Mouse (Mus musculus) kidney, embryonic 14.5 days (tissue): ENCODE data around the gene Psma7. TPM values are rescaled to one million over a fixed set of nuclear protein-coding genes. Genes with fewer than 3 reads are reported as not detected.

Experiments
- ATAC-seq: fragments of 200-750 bp; cut with Nextera tagmentation; 2 replicates; pipeline ENCODE4 v1.8.0; 2017; ENCODE audit warnings: moderate number of reproducible peaks, mild to moderate bottlenecking, moderate TSS enrichment, moderate library complexity; ENCODE audit not compliant: low FRiP score, low TSS enrichment
- H3K27ac ChIP-seq: fragments of 300-500 bp; sonication (generic); 2 replicates; pipeline ENCODE4 v1.5.1; 2014; ENCODE audit warnings: low read depth, mild to moderate bottlenecking, low read length, moderate library complexity, mixed read lengths
- H3K27me3 ChIP-seq: fragments of 300-500 bp; sonication (generic); 2 replicates; pipeline ENCODE4 v1.6.1; 2014; ENCODE audit warnings: mild to moderate bottlenecking, low read length; ENCODE audit not compliant: control insufficient read depth, insufficient read depth
- H3K36me3 ChIP-seq: fragments of 300-500 bp; sonication (generic); 2 replicates; pipeline ENCODE4 v1.6.1; 2014; ENCODE audit warnings: low read length, mixed read lengths; ENCODE audit not compliant: control insufficient read depth, insufficient read depth
- H3K4me1 ChIP-seq: fragments of 300-500 bp; sonication (generic); 2 replicates; pipeline ENCODE4 v1.6.1; 2014; ENCODE audit warnings: low read length, mixed read lengths; ENCODE audit not compliant: control insufficient read depth, insufficient read depth
- H3K4me2 ChIP-seq: fragments of 300-500 bp; sonication (generic); replicated peaks from 2 replicates; pipeline ENCODE4 v1.6.1; 2014; ENCODE audit warnings: low read depth, mild to moderate bottlenecking, low read length
- H3K4me3 ChIP-seq: fragments of 300-500 bp; sonication (generic); 2 replicates; pipeline ENCODE4 v1.5.1; 2014; ENCODE audit warnings: mild to moderate bottlenecking, low read length
- H3K9ac ChIP-seq: fragments of 300-500 bp; sonication (generic); 2 replicates; pipeline ENCODE4 v1.6.1; 2014; ENCODE audit warnings: low read depth, mild to moderate bottlenecking, low read length, moderate library complexity
- H3K9me3 ChIP-seq: fragments of 300-500 bp; sonication (generic); 2 replicates; pipeline ENCODE4 v1.6.1; 2016; ENCODE audit warnings: low read length; ENCODE audit not compliant: control insufficient read depth
- WGBS: fragments of 180-500 bp; shearing (Covaris S2); extraction: QIAGEN DNeasy Blood & Tissue Kit; methylation state at CpG from one replicate; pipeline ENCODE4 v1.1.7; 2014; 5-methylcytosine and 5-hydroxymethylcytosine counted together
- polyA plus RNA-seq: library from polyadenylated mRNA; unstranded; fragments of >200 nt; fragmentation: Nextera tagmentation; extraction: Ambion mirVana; gene quantifications from 2 replicates; pipeline ENCODE4 v1.2.1, GENCODE M21; 2014

Psma7 gene
- polyA plus RNA-seq, 1 experiment from 2014 or later, result 771 TPM

DNA sequence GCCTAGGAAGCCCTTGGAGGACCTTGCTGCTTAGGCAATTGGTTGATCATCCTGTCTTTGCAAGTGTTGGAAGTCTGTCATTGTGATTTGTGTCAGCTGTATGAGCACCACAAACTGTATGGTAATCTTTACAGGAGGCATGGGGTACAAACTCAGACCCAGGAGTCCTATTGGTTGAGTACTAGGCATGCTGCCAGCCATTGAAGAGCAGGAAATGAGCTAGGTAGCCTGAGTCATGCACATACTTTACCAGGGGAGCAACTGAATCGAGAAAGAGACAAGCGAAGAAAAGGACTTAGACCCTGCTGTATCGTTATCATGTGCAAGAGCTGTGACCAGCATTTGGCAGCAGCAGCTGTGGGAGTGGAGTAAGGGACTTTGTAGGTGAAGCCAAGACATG, 9.3 kb downstream of the Psma7 start:
- Histone ChIP-seq H3K36me3 (peaks cover 98% of the 10 kb centered on the region), H3K27ac (no peak overlapping the region), H3K4me1 (peaks cover 6% of the 10 kb centered on the region; the same call in 1 of the 2 replicates), H3K9me3 (no peaks in the 10 kb centered on the region), H3K4me3 (no peak overlapping the region), H3K27me3 (no peaks in the 10 kb centered on the region), H3K4me2 (no peak overlapping the region), H3K9ac (no peak overlapping the region)
- 76% methylated on average over 3 of the region's 3 CpGs for WGBS
- ATAC-seq, result no peak

GRCm38 (mm10) chr2:180031270-180031669, 11.0 kb downstream of the Psma7 start:
- H3K27ac ChIP-seq, result no peak overlapping the region
- 77% methylated on average over 6 of the region's 6 CpGs for WGBS
- peaks cover 23% of the 10 kb centered on the region for H3K4me1 ChIP-seq
- no peak overlapping the region for H3K4me3 ChIP-seq
- H3K36me3 ChIP-seq, result peaks cover 92% of the 10 kb centered on the region
- no peak overlapping the region for H3K4me2 ChIP-seq
- ATAC-seq, result no peak
- H3K9ac ChIP-seq, result no peak overlapping the region
- H3K27me3 ChIP-seq, result no peaks in the 10 kb centered on the region
- H3K9me3 ChIP-seq, result no peaks in the 10 kb centered on the region

DNA sequence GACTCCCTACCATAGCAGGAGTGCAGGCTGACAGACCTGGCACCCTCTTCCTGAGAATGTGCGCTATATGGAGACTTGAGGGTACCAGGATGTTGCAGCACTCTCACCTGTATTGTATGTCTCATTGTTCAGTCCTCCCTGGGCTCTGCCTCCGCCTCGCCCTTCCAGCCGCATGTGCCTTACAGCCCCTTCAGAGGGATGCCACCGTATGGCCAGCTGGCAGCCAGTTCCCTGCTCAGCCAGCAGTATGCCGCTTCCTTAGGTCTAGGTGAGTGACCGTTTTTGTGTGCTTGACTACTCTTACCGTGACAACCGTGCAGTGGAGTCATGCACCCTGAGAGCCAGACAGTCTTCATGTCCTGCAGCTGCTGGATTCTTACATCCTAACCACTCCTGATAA, 14.5 kb downstream of the Psma7 start:
- H3K4me1 ChIP-seq, result peaks cover 27% of the 10 kb centered on the region
- peak overlapping the region; percentile 60 for H3K4me2 ChIP-seq
- no peak for ATAC-seq
- H3K27me3 ChIP-seq, result peaks cover 2% of the 10 kb centered on the region; the same call in 1 of the 2 replicates
- peak overlapping the region; percentile 96; the same call in 1 of the 2 replicates for H3K4me3 ChIP-seq
- H3K9me3 ChIP-seq, result no peaks in the 10 kb centered on the region
- peak overlapping the region; percentile 96; the same call in 1 of the 2 replicates for H3K9ac ChIP-seq
- WGBS, result 57% methylated on average over 9 of the region's 9 CpGs
- no peak overlapping the region for H3K27ac ChIP-seq
- peaks cover 57% of the 10 kb centered on the region for H3K36me3 ChIP-seq

DNA sequence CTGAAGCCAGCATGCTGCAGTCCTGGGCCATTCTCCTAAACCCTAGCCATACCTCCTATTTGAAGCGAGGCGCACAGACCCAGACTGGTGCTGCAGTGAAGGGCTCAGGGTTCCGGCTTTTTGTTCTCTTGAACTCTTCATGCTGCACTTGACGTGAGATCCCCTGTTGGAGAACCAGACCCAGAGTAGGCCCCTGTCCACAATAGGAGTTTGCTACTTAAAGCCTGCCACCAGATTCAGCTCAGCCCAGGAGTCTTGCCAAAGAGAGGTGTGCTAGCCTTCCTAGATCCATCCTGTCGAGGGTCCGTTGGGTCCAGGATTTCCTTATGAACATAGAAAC, 16.4 kb downstream of the Psma7 start:
- H3K9ac ChIP-seq, result peak overlapping the region; percentile 96
- peak overlapping the region; percentile 90; the same call in 1 of the 2 replicates for H3K27ac ChIP-seq
- H3K4me2 ChIP-seq, result peak overlapping the region; percentile 60
- H3K9me3 ChIP-seq, result no peaks in the 10 kb centered on the region
- peaks cover 14% of the 10 kb centered on the region; the same call in 1 of the 2 replicates for H3K27me3 ChIP-seq
- H3K4me1 ChIP-seq, result peaks cover 27% of the 10 kb centered on the region
- no peak for ATAC-seq
- H3K4me3 ChIP-seq, result peak overlapping the region; percentile 96
- H3K36me3 ChIP-seq, result peaks cover 38% of the 10 kb centered on the region
- WGBS, result 7% methylated on average over 6 of the region's 6 CpGs

DNA sequence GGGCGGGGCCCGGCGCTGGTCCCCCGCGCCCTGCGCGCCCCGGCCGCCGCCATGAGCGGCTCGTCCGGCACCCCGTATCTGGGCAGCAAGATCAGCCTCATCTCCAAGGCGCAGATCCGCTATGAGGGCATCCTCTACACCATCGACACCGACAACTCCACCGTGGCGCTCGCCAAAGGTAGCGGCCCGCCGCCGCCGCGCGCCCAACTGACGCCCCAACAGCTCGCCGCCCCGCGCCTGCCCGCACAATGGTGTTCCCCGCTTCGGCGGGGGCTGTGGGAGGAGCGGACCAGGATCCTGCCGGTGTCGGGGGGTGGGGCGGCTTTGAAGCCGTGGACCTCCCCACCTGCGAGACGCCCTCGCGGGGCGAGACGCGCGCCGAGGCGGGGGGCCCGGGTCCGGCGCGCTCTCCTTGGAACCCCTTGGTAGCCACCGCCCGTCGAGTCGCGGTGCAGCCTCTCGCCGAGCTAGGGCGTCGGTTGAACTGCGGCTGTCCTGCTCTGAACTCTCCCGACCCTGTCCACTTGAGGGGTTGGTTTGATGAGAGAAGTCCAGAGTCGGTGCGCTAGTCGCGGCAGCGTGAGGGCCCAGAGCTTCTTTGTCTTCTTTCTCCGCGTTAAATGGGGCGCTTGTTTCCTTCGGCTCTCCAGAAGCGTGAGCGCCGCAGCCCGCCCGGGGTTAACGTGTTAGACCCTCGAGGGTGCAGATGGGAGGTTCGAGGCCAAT, 16.9 kb downstream of the Psma7 start:
- peak overlapping the region; percentile 60 for H3K4me2 ChIP-seq

GRCm38 (mm10) chr2:180024401-180025098, 17.7 kb downstream of the Psma7 start, which contains the start of gene Lsm14b:
TSS of gene Lsm14b (plus strand) at chr2:180024987.
- Histone ChIP-seq H3K4me3 (peak within 1 kb of the TSS; percentile 96), H3K9me3 (no peaks in the 10 kb centered on the region), H3K4me2 (peak within 1 kb of the TSS; percentile 60), H3K9ac (peak within 1 kb of the TSS; percentile 96), H3K27ac (peak within 1 kb of the TSS; percentile 90), H3K4me1 (peaks cover 27% of the 10 kb centered on the region), H3K27me3 (peaks cover 14% of the 10 kb centered on the region), H3K36me3 (peaks cover 27% of the 10 kb centered on the region)
- ATAC-seq, result peak; percentile 95
- WGBS, result under 1% methylated on average over 59 of the region's 80 CpGs

More for the DNA sequence above, 16.9 kb downstream of the Psma7 start:
- peaks cover 33% of the 10 kb centered on the region for H3K36me3 ChIP-seq
- peaks cover 27% of the 10 kb centered on the region for H3K4me1 ChIP-seq
- H3K27ac ChIP-seq, result peak overlapping the region; percentile 90
- peak overlapping the region; percentile 96 for H3K4me3 ChIP-seq
- H3K9me3 ChIP-seq, result no peaks in the 10 kb centered on the region
- peaks cover 14% of the 10 kb centered on the region; the same call in 1 of the 2 replicates for H3K27me3 ChIP-seq
- ATAC-seq, result peak; percentile 8
- under 1% methylated on average over 78 of the region's 84 CpGs for whole genome bisulfite sequencing
- peak overlapping the region; percentile 96 for H3K9ac ChIP-seq

DNA sequence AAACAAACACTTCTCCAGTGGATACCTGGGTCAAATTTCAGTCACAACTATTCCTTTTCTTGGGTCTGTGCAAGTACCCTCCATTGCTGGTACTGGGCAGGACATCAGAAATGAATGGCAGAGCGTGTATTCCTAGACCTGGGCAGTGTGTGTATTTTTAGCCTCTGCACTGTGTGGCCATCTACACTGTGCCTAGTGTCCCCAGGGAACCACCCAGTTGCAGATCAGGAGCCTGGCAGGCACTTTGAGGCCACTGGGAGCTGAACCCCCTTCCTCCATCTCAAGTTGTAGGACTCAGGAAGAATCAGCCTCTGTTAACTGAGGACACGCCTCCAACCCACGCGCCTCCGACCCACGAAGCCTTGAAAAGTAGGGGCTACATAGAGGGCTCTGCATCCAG, 19.5 kb downstream of the Psma7 start:
- WGBS, result 54% methylated on average over 6 of the region's 6 CpGs
- ATAC-seq, result no peak

DNA sequence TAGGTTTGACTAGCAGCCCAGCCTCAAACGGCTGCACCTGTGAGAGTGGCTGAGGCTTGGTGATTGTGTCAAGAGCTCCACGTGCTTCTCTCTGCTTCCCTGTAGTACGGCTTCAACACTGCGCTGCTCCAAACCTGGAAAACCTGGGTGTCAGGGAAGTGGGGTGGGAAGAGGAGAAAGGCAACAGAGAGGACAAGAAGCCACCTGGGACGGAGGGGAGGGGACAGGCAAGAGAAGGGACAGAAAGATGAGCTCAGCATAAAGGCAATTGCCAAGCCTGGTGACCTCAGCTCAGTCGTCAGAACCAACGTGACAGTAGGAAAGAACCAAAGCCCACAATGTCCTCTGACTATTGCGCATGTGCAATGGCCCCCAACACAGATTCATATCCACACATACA, 21.3 kb downstream of the Psma7 start:
- peaks cover 11% of the 10 kb centered on the region for H3K4me1 ChIP-seq
- H3K27ac ChIP-seq, result no peak overlapping the region
- H3K4me2 ChIP-seq, result no peak overlapping the region
- H3K9me3 ChIP-seq, result no peaks in the 10 kb centered on the region
- WGBS, result 84% methylated on average over 8 of the region's 8 CpGs
- ATAC-seq, result no peak
- no peak overlapping the region for H3K4me3 ChIP-seq
- no peaks in the 10 kb centered on the region for H3K36me3 ChIP-seq
- H3K9ac ChIP-seq, result no peak overlapping the region
- peaks cover 14% of the 10 kb centered on the region for H3K27me3 ChIP-seq

More for the DNA sequence above, 19.5 kb downstream of the Psma7 start:
- H3K36me3 ChIP-seq, result peaks cover 9% of the 10 kb centered on the region; the same call in 1 of the 2 replicates
- H3K9ac ChIP-seq, result no peak overlapping the region
- H3K4me3 ChIP-seq, result no peak overlapping the region
- no peaks in the 10 kb centered on the region for H3K9me3 ChIP-seq
- H3K27me3 ChIP-seq, result peaks cover 14% of the 10 kb centered on the region
- no peak overlapping the region for H3K4me2 ChIP-seq
- peaks cover 21% of the 10 kb centered on the region for H3K4me1 ChIP-seq
- no peak overlapping the region for H3K27ac ChIP-seq
